In genomic region chr14:7488731-7489130, GRCm38 (mm10) we compare ENCODE assay signal across 9 mouse cellular contexts. TPM values are rescaled to one million over a fixed set of nuclear protein-coding genes. Genes with fewer than 3 reads are reported as not detected.
DNase-seq lines count a peak whose midpoint lies in the region; ATAC-seq and TF ChIP-seq lines count a peak whose summit lies in the region.
"Not testable (repeated sequence)": the region's sequence is repeated elsewhere in the genome, so short reads cannot be mapped to it uniquely, and the experiment has no call there.
"Had no signal": no experiment of that assay in that cellular context is flagged by ENCODE, and none has a peak within 500 bp of the region (broad histone marks: within the 10 kb centered on the region; RNA-seq: fewer than 3 reads in every experiment).

No protein-coding gene starts in this region.

- H3K9me3 ChIP-seq in embryonic facial prominence, embryonic 13.5 days; heart, embryonic 10.5 days; hindbrain, embryonic 15.5 days; lung, embryonic 15.5 days; neural tube, embryonic 11.5 days (ENCODE audit: control insufficient read depth, low read length); stomach, postnatal 0 days (ENCODE audit: control insufficient read depth, low read length): not testable (repeated sequence)

- peak overlapping the region; percentile 39 for H3K4me3 ChIP-seq in embryonic facial prominence, embryonic 13.5 days
- H3K4me3 ChIP-seq in heart, embryonic 10.5 days: peak overlapping the region; percentile 48
- H3K4me3 ChIP-seq in hindbrain, embryonic 15.5 days: peak overlapping the region; percentile 39
- H3K4me3 ChIP-seq in lung, embryonic 15.5 days: peak overlapping the region; percentile 32
- peak overlapping the region; percentile 23; the same call in 1 of the 2 replicates for H3K4me3 ChIP-seq in neural tube, embryonic 11.5 days (ENCODE audit: low read depth, low read length)
- not testable (repeated sequence) for H3K4me3 ChIP-seq in stomach, postnatal 0 days (ENCODE audit: low read depth, low read length)

- not testable (repeated sequence) for H3K4me1 ChIP-seq in embryonic facial prominence, embryonic 13.5 days; heart, embryonic 10.5 days; hindbrain, embryonic 15.5 days (replicated peaks); lung, embryonic 15.5 days; neural tube, embryonic 11.5 days (ENCODE audit: control insufficient read depth, insufficient read depth, low read length); stomach, postnatal 0 days (replicated peaks; ENCODE audit: control insufficient read depth, insufficient read depth)

- H3K4me2 ChIP-seq in embryonic facial prominence, embryonic 13.5 days: peak overlapping the region; percentile 61
- H3K4me2 ChIP-seq in hindbrain, embryonic 15.5 days: peak overlapping the region; percentile 56
- peak overlapping the region; percentile 58 for H3K4me2 ChIP-seq in lung, embryonic 15.5 days
- H3K4me2 ChIP-seq in neural tube, embryonic 11.5 days (ENCODE audit: low read depth): peak overlapping the region; percentile 32
- H3K4me2 ChIP-seq in stomach, postnatal 0 days (replicated peaks; ENCODE audit: low read depth): peak overlapping the region; percentile 42

- not testable (repeated sequence) for TF ChIP-seq CTCF in stomach, postnatal 0 days (IDR thresholded peaks at IDR 0.05; ENCODE audit: low read depth)

- H3K27ac ChIP-seq in embryonic facial prominence, embryonic 13.5 days; lung, embryonic 15.5 days; neural tube, embryonic 11.5 days (ENCODE audit: low read depth, low read length); stomach, postnatal 0 days (replicated peaks): not testable (repeated sequence)
- peak overlapping the region; percentile 73; the same call in 1 of the 2 replicates for H3K27ac ChIP-seq in heart, embryonic 10.5 days
- peak overlapping the region; percentile 48; the same call in 1 of the 2 replicates for H3K27ac ChIP-seq in hindbrain, embryonic 15.5 days (replicated peaks)

- not testable (repeated sequence) for TF ChIP-seq EP300 in stomach, postnatal 0 days (optimal IDR thresholded peaks at IDR 0.05)

- ATAC-seq in embryonic facial prominence, embryonic 13.5 days (ENCODE audit: insufficient number of reproducible peaks, insufficient read depth, low FRiP score, low TSS enrichment, low read depth); hindbrain, embryonic 15.5 days (ENCODE audit: low FRiP score, low read depth); lung, embryonic 15.5 days (ENCODE audit: borderline replicate concordance, extremely low read depth, low FRiP score, low TSS enrichment); neural tube, embryonic 11.5 days (ENCODE audit: insufficient read depth, low FRiP score, low TSS enrichment); stomach, postnatal 0 days (ENCODE audit: low FRiP score, low TSS enrichment): not testable (repeated sequence)

- WGBS in embryonic facial prominence, embryonic 13.5 days: under 1% methylated on average over 18 of the region's 18 CpGs
- under 1% methylated on average over 13 of the region's 18 CpGs for WGBS in heart, embryonic 10.5 days
- WGBS in hindbrain, embryonic 15.5 days: 0% methylated on average over 8 of the region's 18 CpGs
- under 1% methylated on average over 16 of the region's 18 CpGs for WGBS in lung, embryonic 15.5 days
- WGBS in neural tube, embryonic 11.5 days: 0% methylated on average over 8 of the region's 18 CpGs
- 6% methylated on average over 10 of the region's 18 CpGs for WGBS in stomach, postnatal 0 days

- not testable (repeated sequence) for H3K9ac ChIP-seq in embryonic facial prominence, embryonic 13.5 days; lung, embryonic 15.5 days; neural tube, embryonic 11.5 days (ENCODE audit: low read length); stomach, postnatal 0 days (ENCODE audit: low read length)
- 0 out of 2 replicates have a peak overlapping the region, but pooled peaks have one; percentile 29 for H3K9ac ChIP-seq in hindbrain, embryonic 15.5 days

- not testable (repeated sequence) for H3K36me3 ChIP-seq in embryonic facial prominence, embryonic 13.5 days; heart, embryonic 10.5 days; hindbrain, embryonic 15.5 days; lung, embryonic 15.5 days; neural tube, embryonic 11.5 days (ENCODE audit: control insufficient read depth, insufficient read depth, low read length); stomach, postnatal 0 days (ENCODE audit: control insufficient read depth, insufficient read depth, low read length)

- not testable (repeated sequence) for H3K27me3 ChIP-seq in embryonic facial prominence, embryonic 13.5 days; heart, embryonic 10.5 days (ENCODE audit: insufficient read depth, poor library complexity, severe bottlenecking); hindbrain, embryonic 15.5 days; lung, embryonic 15.5 days; neural tube, embryonic 11.5 days (ENCODE audit: control insufficient read depth, insufficient read depth, low read length); stomach, postnatal 0 days (ENCODE audit: control insufficient read depth, insufficient read depth, low read length)

- DNase-seq in MN1 (ENCODE audit: low spot score): peak; percentile 5
- DNase-seq in heart, embryonic 10.5 days (ENCODE audit: low spot score): peak; percentile 46
- DNase-seq in kidney, postnatal 4 days: peak; percentile 6 to 19
- not testable (repeated sequence) for DNase-seq in neural tube, embryonic 11.5 days (ENCODE audit: low spot score)
- DNase-seq in stomach, postnatal 0 days (ENCODE audit: low spot score): peak; percentile 11

RNA-seq across cellular contexts. Expression of gene Gm3752, which starts 5.2 kb away (rescaled TPM):
- 0.94 and 1.1 TPM in 2 replicates for polyA plus RNA-seq in embryonic facial prominence, embryonic 13.5 days (2015; fragmentation: Nextera tagmentation; extraction: Ambion mirVana)
- 1.5 and 2.0 TPM in 2 replicates for polyA plus RNA-seq in heart, embryonic 10.5 days (2016; fragmentation: Nextera tagmentation; extraction: Ambion mirVana)
- 16.2 and 17.3 TPM in 2 replicates for polyA plus RNA-seq in hindbrain, embryonic 15.5 days (2015; fragmentation: Nextera tagmentation; extraction: Ambion mirVana)
- polyA plus RNA-seq in lung, embryonic 15.5 days (2015; fragmentation: Nextera tagmentation; extraction: Ambion mirVana): 0.23 and 0.30 TPM in 2 replicates
- polyA plus RNA-seq in neural tube, embryonic 11.5 days (2014; fragmentation: Nextera tagmentation; extraction: Ambion mirVana): 2.6 TPM in 2 replicates
- not detected in 2 replicates for polyA plus RNA-seq in stomach, postnatal 0 days (2015; fragmentation: Nextera tagmentation; extraction: Ambion mirVana)

RNA-seq across cellular contexts. Expression of gene Gm3755, which starts 38.0 kb away (rescaled TPM):
- not detected in 2 replicates for polyA plus RNA-seq in embryonic facial prominence, embryonic 13.5 days (2015; fragmentation: Nextera tagmentation; extraction: Ambion mirVana)
- not detected in 2 replicates for polyA plus RNA-seq in heart, embryonic 10.5 days (2016; fragmentation: Nextera tagmentation; extraction: Ambion mirVana)
- 0.13 TPM in 1 of 2 replicates, not detected in the other for polyA plus RNA-seq in hindbrain, embryonic 15.5 days (2015; fragmentation: Nextera tagmentation; extraction: Ambion mirVana)
- polyA plus RNA-seq in lung, embryonic 15.5 days (2015; fragmentation: Nextera tagmentation; extraction: Ambion mirVana): not detected in 2 replicates
- not detected in 2 replicates for polyA plus RNA-seq in neural tube, embryonic 11.5 days (2014; fragmentation: Nextera tagmentation; extraction: Ambion mirVana)
- not detected in 2 replicates for polyA plus RNA-seq in stomach, postnatal 0 days (2015; fragmentation: Nextera tagmentation; extraction: Ambion mirVana)
- polyA plus RNA-seq: frontal cortex, adult 2 months had no signal
